Mouse (Mus musculus) liver, postnatal 0 days (tissue): ENCODE measurements around the gene Oaz1. TPM values are rescaled to one million over a fixed set of nuclear protein-coding genes. Genes with fewer than 3 reads are reported as not detected.

Source experiments
- ATAC-seq: fragments of 200-750 bp; cut with Nextera tagmentation; 2 replicates; pipeline ENCODE4 v1.8.0; 2017; ENCODE audit warnings: mild to moderate bottlenecking, moderate library complexity
- DNase-seq: peaks from one replicate; pipeline ENCODE4 v3.0.0-alpha.2; 2016
- H3K27ac ChIP-seq: fragments of 300-500 bp; sonication (generic); 2 replicates; pipeline ENCODE4 v1.5.1; 2014; ENCODE audit warnings: antibody characterized with exemption, moderate library complexity, mild to moderate bottlenecking, low read depth
- H3K27me3 ChIP-seq: fragments of 300-500 bp; sonication (generic); 2 replicates; pipeline ENCODE4 v1.6.1; 2014; ENCODE audit warnings: low read length, control low read depth, mixed read lengths; ENCODE audit not compliant: insufficient read depth
- H3K36me3 ChIP-seq: fragments of 300-500 bp; sonication (generic); replicated peaks from 2 replicates; pipeline ENCODE4 v1.6.1; 2014; ENCODE audit warnings: mild to moderate bottlenecking, control low read depth, low read length, moderate library complexity, mixed read lengths; ENCODE audit not compliant: insufficient read depth
- H3K4me1 ChIP-seq: fragments of 300-500 bp; sonication (generic); 2 replicates; pipeline ENCODE4 v1.6.1; 2014; ENCODE audit warnings: antibody characterized with exemption, mild to moderate bottlenecking, control low read depth; ENCODE audit not compliant: insufficient read depth
- H3K4me2 ChIP-seq: fragments of 300-500 bp; sonication (generic); 2 replicates; pipeline ENCODE4 v1.6.1; 2014; ENCODE audit warnings: low read depth, mild to moderate bottlenecking, low read length, moderate library complexity, mixed read lengths
- H3K4me3 ChIP-seq: fragments of 300-500 bp; sonication (generic); 2 replicates; pipeline ENCODE4 v1.5.1; 2014; ENCODE audit warnings: low read depth, low read length
- H3K9ac ChIP-seq: fragments of 300-500 bp; sonication (generic); replicated peaks from 2 replicates; pipeline ENCODE4 v1.6.1; 2014; ENCODE audit warnings: mild to moderate bottlenecking, moderate library complexity
- H3K9me3 ChIP-seq: fragments of 300-500 bp; sonication (generic); 2 replicates; pipeline ENCODE4 v1.6.1; 2016; ENCODE audit warnings: mild to moderate bottlenecking, control low read depth, low read length, mixed read lengths
- CTCF ChIP-seq: sonication (generic); IDR thresholded peaks from 2 replicates; pipeline ENCODE4 v1.5.1; 2016; ENCODE audit warnings: antibody characterized with exemption, low read depth
- EP300 ChIP-seq: IDR thresholded peaks from 2 replicates; pipeline ENCODE4 v1.6.1; 2016; ENCODE audit warnings: antibody characterized with exemption, low read depth, mild to moderate bottlenecking
- WGBS: fragments of 180-500 bp; shearing (Covaris S2); extraction: QIAGEN DNeasy Blood & Tissue Kit; methylation state at CpG from one replicate; pipeline ENCODE4 v1.1.7; 2014; ENCODE audit not compliant: insufficient replicate concordance; 5-methylcytosine and 5-hydroxymethylcytosine counted together
- polyA plus RNA-seq: library from polyadenylated mRNA; unstranded; fragments of >200 nt; fragmentation: Nextera tagmentation; extraction: Ambion mirVana; gene quantifications from 2 replicates; pipeline ENCODE4 v1.2.1, GENCODE M21; 2015

Oaz1 gene
- polyA plus RNA-seq, 1 experiment from 2014 or later: 1,029 TPM

- TF ChIP-seq CTCF (no peak), EP300 (peak; percentile 97)
- no peaks in the 10 kb centered on the region for H3K27me3 ChIP-seq
- 50% methylated on average over 7 of the region's 7 CpGs for WGBS
- peak overlapping the region; percentile 90 for H3K4me3 ChIP-seq
- peak; percentile 83 for ATAC-seq
- peak; percentile 72 for DNase-seq
- H3K4me1 ChIP-seq: peaks cover 38% of the 10 kb centered on the region
- H3K27ac ChIP-seq: peak overlapping the region; percentile 98
- H3K9ac ChIP-seq: peak overlapping the region; percentile 86
- H3K9me3 ChIP-seq: no peaks in the 10 kb centered on the region
- peaks cover 28% of the 10 kb centered on the region for H3K36me3 ChIP-seq
- H3K4me2 ChIP-seq: peak overlapping the region; percentile 98
Measured at GRCm38 (mm10) chr10:80858350-80858935, 32.0 kb downstream of the Oaz1 start.

DNA sequence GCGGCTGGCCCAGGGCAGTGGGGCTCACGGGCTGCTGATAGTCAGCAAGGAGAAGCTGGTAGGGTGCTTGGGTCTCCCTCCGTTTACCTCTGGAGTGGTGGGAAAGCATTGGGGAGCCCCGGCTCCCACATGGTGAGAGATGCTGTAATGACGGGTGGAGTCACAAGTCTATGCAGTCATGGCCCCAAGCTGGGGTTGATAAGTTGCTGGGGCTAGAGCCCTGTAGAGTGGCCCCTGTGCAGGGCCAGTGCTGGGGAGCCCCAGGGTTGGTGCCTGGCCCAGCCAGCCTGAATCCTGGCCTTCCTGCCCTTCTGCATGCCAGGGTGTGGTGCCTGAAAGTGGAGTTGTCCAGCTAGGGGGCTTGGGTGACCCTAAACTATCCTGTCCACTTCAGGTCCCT, 35.8 kb downstream of the Oaz1 start:
- peak overlapping the region; percentile 39; the same call in 1 of the 2 replicates for H3K27ac ChIP-seq

DNA sequence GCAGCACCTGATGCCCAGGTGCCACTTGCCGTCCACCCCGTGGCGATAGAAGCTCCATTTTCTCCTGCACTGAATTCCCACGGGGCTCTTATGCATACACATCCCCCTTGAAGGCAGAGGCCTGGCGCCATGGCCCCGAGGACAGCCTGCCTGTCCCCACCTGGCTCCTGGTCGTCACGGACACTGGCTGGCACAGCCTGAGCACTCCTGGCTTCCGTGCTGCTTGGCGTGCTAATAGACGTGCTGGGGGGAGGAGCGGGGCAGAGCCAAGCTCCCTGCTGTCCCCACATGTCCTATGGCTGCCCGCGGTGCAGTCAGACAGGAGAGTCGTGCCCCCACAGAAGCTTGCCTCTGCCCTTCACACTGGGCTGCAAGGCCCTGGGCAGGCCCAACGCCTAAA, 38.0 kb downstream of the Oaz1 start:
- TF ChIP-seq EP300: no peak
- H3K9me3 ChIP-seq: no peaks in the 10 kb centered on the region
- no peak overlapping the region for H3K27ac ChIP-seq
- no peak overlapping the region for H3K4me3 ChIP-seq
- peaks cover 7% of the 10 kb centered on the region for H3K4me1 ChIP-seq
- DNase-seq (no peak), ATAC-seq (no peak)
- WGBS: 94% methylated on average over 16 of the region's 16 CpGs
- no peak overlapping the region for H3K4me2 ChIP-seq
- no peak overlapping the region for H3K9ac ChIP-seq
- H3K36me3 ChIP-seq: peaks cover 73% of the 10 kb centered on the region
- no peaks in the 10 kb centered on the region for H3K27me3 ChIP-seq

More for the DNA sequence above, 35.8 kb downstream of the Oaz1 start:
- 83% methylated on average over 5 of the region's 5 CpGs for WGBS
- Histone ChIP-seq H3K4me3 (no peak overlapping the region), H3K9ac (no peak overlapping the region), H3K36me3 (peaks cover 62% of the 10 kb centered on the region), H3K27me3 (no peaks in the 10 kb centered on the region), H3K4me1 (peaks cover 14% of the 10 kb centered on the region), H3K9me3 (no peaks in the 10 kb centered on the region), H3K4me2 (no peak overlapping the region)
- DNase-seq (no peak), ATAC-seq (no peak)
- TF ChIP-seq CTCF (no peak), EP300 (no peak)

DNA sequence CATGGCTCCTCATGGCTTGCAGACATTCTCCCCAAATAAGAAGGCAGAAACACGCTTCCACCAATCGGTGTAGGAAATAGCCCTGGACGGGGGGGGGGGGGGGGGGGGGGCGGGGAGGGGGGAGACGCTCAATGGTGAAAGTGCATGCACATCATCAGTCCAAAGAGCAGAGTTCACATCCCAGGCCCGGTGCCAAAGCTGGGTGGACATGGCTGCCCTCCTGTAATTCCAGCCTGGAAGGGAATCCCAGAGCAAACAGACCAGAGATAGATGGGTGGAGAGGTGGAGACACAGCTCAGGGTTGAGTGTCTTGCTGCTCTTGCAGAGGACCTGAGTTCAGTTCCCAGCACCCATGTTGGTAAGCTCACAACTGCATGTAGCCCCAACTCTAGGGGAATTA, 44.5 kb downstream of the Oaz1 start:
- no peak overlapping the region for H3K9ac ChIP-seq
- ATAC-seq (peak; percentile 59), DNase-seq (peak; percentile 63)
- no peak overlapping the region for H3K4me2 ChIP-seq
- H3K27ac ChIP-seq: no peak overlapping the region
- H3K4me1 ChIP-seq: no peaks in the 10 kb centered on the region
- H3K9me3 ChIP-seq: no peaks in the 10 kb centered on the region
- TF ChIP-seq EP300: no peak
- no peak for TF ChIP-seq CTCF
- H3K4me3 ChIP-seq: no peak overlapping the region
- peaks cover 2% of the 10 kb centered on the region; the same call in 1 of the 2 replicates for H3K27me3 ChIP-seq
- WGBS: 60% methylated on average over 4 of the region's 6 CpGs
- peaks cover 26% of the 10 kb centered on the region for H3K36me3 ChIP-seq

DNA sequence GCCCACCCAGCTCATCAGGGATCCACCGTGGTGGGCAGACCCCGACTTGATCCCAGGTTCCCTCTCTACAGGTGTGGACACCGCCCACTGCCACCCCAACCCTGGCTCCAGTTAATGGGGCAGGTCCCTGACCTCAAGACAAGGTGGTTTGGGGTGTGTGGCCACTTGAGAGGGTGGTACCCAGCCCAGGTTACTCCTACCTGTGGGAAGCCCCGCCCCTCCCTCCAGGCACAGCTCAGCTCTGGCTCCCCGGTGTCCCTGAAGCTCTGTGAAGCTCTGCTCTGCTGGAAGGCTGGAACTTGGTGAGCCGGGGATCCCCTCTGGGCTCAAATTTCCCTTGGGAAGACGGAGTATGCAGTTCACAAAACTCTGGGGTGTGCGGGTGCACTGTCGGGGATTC, 45.1 kb downstream of the Oaz1 start, which contains the start of gene Tmprss9:
Gene Tmprss9, plus strand, starts transcription at position 268 of the 400 bp plus-strand sequence.
- Histone ChIP-seq H3K27me3 (peaks cover 2% of the 10 kb centered on the region; the same call in 1 of the 2 replicates), H3K4me1 (no peaks in the 10 kb centered on the region), H3K4me2 (no peak within 1 kb of the TSS), H3K9me3 (no peaks in the 10 kb centered on the region), H3K27ac (no peak within 1 kb of the TSS), H3K36me3 (peaks cover 20% of the 10 kb centered on the region), H3K9ac (no peak within 1 kb of the TSS; the same call in 1 of the 2 replicates), H3K4me3 (no peak within 1 kb of the TSS)
- DNase-seq (no peak), ATAC-seq (peak; percentile 28; the same call in 1 of the 2 replicates)
- TF ChIP-seq CTCF (no peak), EP300 (no peak)
- WGBS: 30% methylated on average over 9 of the region's 9 CpGs

- no peak overlapping the region for H3K27ac ChIP-seq
- ATAC-seq (no peak), DNase-seq (no peak)
- TF ChIP-seq EP300 (no peak), CTCF (no peak)
- WGBS: 81% methylated on average over 9 of the region's 9 CpGs
- H3K27me3 ChIP-seq: peaks cover 2% of the 10 kb centered on the region; the same call in 1 of the 2 replicates
- H3K4me2 ChIP-seq: no peak overlapping the region
- no peaks in the 10 kb centered on the region for H3K4me1 ChIP-seq
- H3K9me3 ChIP-seq: no peaks in the 10 kb centered on the region
- H3K4me3 ChIP-seq: no peak overlapping the region
- no peak overlapping the region for H3K9ac ChIP-seq
- no peaks in the 10 kb centered on the region for H3K36me3 ChIP-seq
Measured at GRCm38 (mm10) chr10:80874035-80874434, 47.6 kb downstream of the Oaz1 start.
